8 mouse cellular contexts compared by ENCODE assay signal in the genomic region with DNA sequence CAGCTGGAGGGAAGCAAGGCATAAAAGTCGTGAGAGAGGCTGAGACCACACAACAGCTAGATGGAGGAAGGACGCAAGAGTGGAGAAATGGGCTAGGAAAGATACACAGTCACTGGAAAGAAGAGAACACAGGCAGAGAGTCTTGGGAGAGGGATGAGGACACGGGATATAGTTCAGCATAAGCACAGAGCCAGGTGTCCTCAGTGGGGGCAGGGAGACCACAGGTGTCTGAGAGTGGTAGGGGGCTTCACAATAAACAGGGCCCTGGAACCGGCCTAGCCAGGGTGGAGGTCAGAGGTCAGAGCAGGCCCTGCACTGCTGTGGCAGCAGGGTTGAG. TPM values are rescaled to one million over a fixed set of nuclear protein-coding genes. Genes with fewer than 3 reads are reported as not detected.
DNase-seq lines count a peak whose midpoint lies in the region; ATAC-seq and TF ChIP-seq lines count a peak whose summit lies in the region.

No protein-coding gene starts in this region.

- peak overlapping the region; percentile 94; the same call in 1 of the 2 replicates for H3K4me2 ChIP-seq in heart, embryonic 11.5 days
- peak overlapping the region; percentile 80 for H3K4me2 ChIP-seq in forebrain, embryonic 14.5 days (ENCODE audit: low read length)
- H3K4me2 ChIP-seq in liver, embryonic 14.5 days (ENCODE audit: low read depth), result peak overlapping the region; percentile 94

- no peak for ATAC-seq in heart, embryonic 11.5 days (replicated peaks; ENCODE audit: insufficient number of reproducible peaks, low FRiP score, low TSS enrichment)
- ATAC-seq in forebrain, embryonic 14.5 days, result no peak
- ATAC-seq in liver, embryonic 14.5 days (ENCODE audit: insufficient read depth), result no peak
- ATAC-seq in megakaryocyte-erythroid progenitor cell, adult 5-6 weeks (replicated peaks; ENCODE audit: low FRiP score, low TSS enrichment, poor library complexity, severe bottlenecking), result no peak

- no peak for TF ChIP-seq EP300 in liver, embryonic 14.5 days (IDR thresholded peaks at IDR 0.05; ENCODE audit: low read depth)

- no peaks in the 10 kb centered on the region for H3K9me3 ChIP-seq in heart, embryonic 11.5 days (replicated peaks; ENCODE audit: control insufficient read depth, low read length)
- no peaks in the 10 kb centered on the region for H3K9me3 ChIP-seq in E14TG2a.4 (ENCODE audit: low read length)
- H3K9me3 ChIP-seq in forebrain, embryonic 14.5 days (replicated peaks; ENCODE audit: control insufficient read depth, low read length), result no peaks in the 10 kb centered on the region
- no peaks in the 10 kb centered on the region for H3K9me3 ChIP-seq in liver, embryonic 14.5 days (ENCODE audit: control insufficient read depth, low read length)

- intact Hi-C loops in heart, postnatal 14 days (cut with DNase I), result no loop called here

- peaks cover 44% of the 10 kb centered on the region for H3K27me3 ChIP-seq in heart, embryonic 11.5 days (ENCODE audit: control insufficient read depth, insufficient read depth, low read length)
- H3K27me3 ChIP-seq in E14TG2a.4 (ENCODE audit: insufficient read depth, low read length), result peaks cover 31% of the 10 kb centered on the region
- H3K27me3 ChIP-seq in forebrain, embryonic 14.5 days (replicated peaks; ENCODE audit: control insufficient read depth, insufficient read depth, low read length), result peaks cover 23% of the 10 kb centered on the region
- H3K27me3 ChIP-seq in liver, embryonic 14.5 days (ENCODE audit: control insufficient read depth, insufficient read depth, low read length), result no peaks in the 10 kb centered on the region; the same call in 1 of the 2 replicates

- no peaks in the 10 kb centered on the region for H3K36me3 ChIP-seq in heart, embryonic 11.5 days (ENCODE audit: control insufficient read depth, insufficient read depth, low read length)
- peaks cover 5% of the 10 kb centered on the region for H3K36me3 ChIP-seq in E14TG2a.4 (ENCODE audit: insufficient read depth, low read length)
- 0 out of 2 replicates have a peak, but pooled peaks cover under 1% of the 10 kb centered on the region for H3K36me3 ChIP-seq in forebrain, embryonic 14.5 days (ENCODE audit: control insufficient read depth, insufficient read depth, low read length)
- no peaks in the 10 kb centered on the region for H3K36me3 ChIP-seq in liver, embryonic 14.5 days (replicated peaks; ENCODE audit: control insufficient read depth, insufficient read depth, low read depth)

- peak overlapping the region; percentile 66 for H3K9ac ChIP-seq in heart, embryonic 11.5 days (ENCODE audit: low read depth, low read length)
- H3K9ac ChIP-seq in forebrain, embryonic 14.5 days (ENCODE audit: low read length), result no peak overlapping the region
- no peak overlapping the region for H3K9ac ChIP-seq in liver, embryonic 14.5 days (replicated peaks)

- 41% methylated on average over 4 of the region's 4 CpGs for WGBS in heart, embryonic 11.5 days (ENCODE audit: insufficient replicate concordance)
- 47% methylated on average over 4 of the region's 4 CpGs for WGBS in forebrain, embryonic 14.5 days
- WGBS in liver, embryonic 14.5 days (ENCODE audit: insufficient replicate concordance), result 20% methylated on average over 4 of the region's 4 CpGs

- DNase-seq in heart, postnatal 14 days, result no peak
- no peak for DNase-seq in forebrain, embryonic 14.5 days (ENCODE audit: low spot score)
- no peak for DNase-seq in liver, embryonic 14.5 days (ENCODE audit: low read depth in 3 of 3, low spot score in 3 of 3)
- no peak for DNase-seq in embryo, embryonic 9.5 days (ENCODE audit: extremely low spot score)
- DNase-seq in thymus, postnatal 14 days, result no peak

- H3K4me3 ChIP-seq in heart, embryonic 11.5 days (ENCODE audit: low read depth, low read length), result peak overlapping the region; percentile 64
- peak overlapping the region; percentile 87 for H3K4me3 ChIP-seq in E14TG2a.4 (replicated peaks; ENCODE audit: low read length)
- peak overlapping the region; percentile 52 for H3K4me3 ChIP-seq in forebrain, embryonic 14.5 days (ENCODE audit: low read depth, low read length)
- peak overlapping the region in 1 of 2 experiments; percentile 75; a peak in 2 of 4 replicates for H3K4me3 ChIP-seq in liver, embryonic 14.5 days (ENCODE audit: insufficient read depth in 1 of 2, low read depth in 2 of 2, low read length in 2 of 2)

- H3K27ac ChIP-seq in heart, embryonic 11.5 days (ENCODE audit: low read depth, low read length), result no peak overlapping the region
- H3K27ac ChIP-seq in forebrain, embryonic 14.5 days (ENCODE audit: low read depth, low read length), result no peak overlapping the region
- no peak overlapping the region for H3K27ac ChIP-seq in liver, embryonic 14.5 days

- no peak for TF ChIP-seq CTCF in E14TG2a.4 (conservative IDR thresholded peaks at IDR 0.05; ENCODE audit: low read length)
- no peak for TF ChIP-seq CTCF in liver, embryonic 14.5 days (IDR thresholded peaks at IDR 0.05; ENCODE audit: low read depth)

- peaks cover 17% of the 10 kb centered on the region for H3K4me1 ChIP-seq in heart, embryonic 11.5 days (ENCODE audit: control insufficient read depth, insufficient read depth, low read length)
- peaks cover 97% of the 10 kb centered on the region for H3K4me1 ChIP-seq in E14TG2a.4 (replicated peaks; ENCODE audit: low read depth, low read length)
- peaks cover 9% of the 10 kb centered on the region for H3K4me1 ChIP-seq in forebrain, embryonic 14.5 days (ENCODE audit: control insufficient read depth, insufficient read depth, low read length)
- H3K4me1 ChIP-seq in liver, embryonic 14.5 days (replicated peaks; ENCODE audit: control insufficient read depth in 2 of 2, insufficient read depth in 2 of 2, low read length in 1 of 2), result peaks cover 3 to 35% of the 10 kb centered on the region in 2 experiments

RNA-seq across cellular contexts. Expression of gene Zfp385a, which starts 1.1 kb away (rescaled TPM):
- 10.2 and 11.6 TPM in 2 replicates for polyA plus RNA-seq in heart, embryonic 11.5 days (2014; fragmentation: Nextera tagmentation; extraction: Ambion mirVana)
- 10 to 100 TPM; 16.6 to 18.4 TPM for total RNA-seq in heart, postnatal 14 days (2021)
- polyA plus RNA-seq in forebrain, embryonic 14.5 days (2014; fragmentation: Nextera tagmentation; extraction: Ambion mirVana), result 11.7 and 13.9 TPM in 2 replicates
- polyA plus RNA-seq in liver, embryonic 14.5 days (2012; rRNA removed), result 4.9 and 5.6 TPM in 2 replicates
- polyA plus RNA-seq in liver, embryonic 14.5 days (2014; fragmentation: Nextera tagmentation; extraction: Ambion mirVana), result 4.7 and 6.2 TPM in 2 replicates
- 23.4 and 28.7 TPM in 2 replicates for total RNA-seq in megakaryocyte-erythroid progenitor cell, adult 5-6 weeks (2014; fragmentation: Nextera tagmentation)
- total RNA-seq in megakaryocyte-erythroid progenitor cell, adult 5-6 weeks (2017), result 1.7 and 2.1 TPM in 2 replicates

RNA-seq across cellular contexts. Expression of gene Itga5, which starts 27.8 kb away (rescaled TPM):
- polyA plus RNA-seq in heart, embryonic 11.5 days (2014; fragmentation: Nextera tagmentation; extraction: Ambion mirVana), result 66.4 and 82.7 TPM in 2 replicates
- total RNA-seq in heart, postnatal 14 days (2021), result 10 to 100 TPM; 61.1 to 70.4 TPM
- 5.3 and 7.7 TPM in 2 replicates for polyA plus RNA-seq in forebrain, embryonic 14.5 days (2014; fragmentation: Nextera tagmentation; extraction: Ambion mirVana)
- 8.4 and 9.3 TPM in 2 replicates for polyA plus RNA-seq in liver, embryonic 14.5 days (2012; rRNA removed)
- polyA plus RNA-seq in liver, embryonic 14.5 days (2014; fragmentation: Nextera tagmentation; extraction: Ambion mirVana), result 9.9 and 12.5 TPM in 2 replicates
- 51.5 and 56.4 TPM in 2 replicates for total RNA-seq in megakaryocyte-erythroid progenitor cell, adult 5-6 weeks (2014; fragmentation: Nextera tagmentation)
- total RNA-seq in megakaryocyte-erythroid progenitor cell, adult 5-6 weeks (2017), result 11.5 and 11.8 TPM in 2 replicates

RNA-seq across cellular contexts. Expression of gene Gpr84, which starts 28.4 kb away (rescaled TPM):
- 0.41 and 0.53 TPM in 2 replicates for polyA plus RNA-seq in heart, embryonic 11.5 days (2014; fragmentation: Nextera tagmentation; extraction: Ambion mirVana)
- not detected for total RNA-seq in heart, postnatal 14 days (2021)
- polyA plus RNA-seq in forebrain, embryonic 14.5 days (2014; fragmentation: Nextera tagmentation; extraction: Ambion mirVana), result 0.39 and 0.47 TPM in 2 replicates
- 0.17 and 0.20 TPM in 2 replicates for polyA plus RNA-seq in liver, embryonic 14.5 days (2012; rRNA removed)
- polyA plus RNA-seq in liver, embryonic 14.5 days (2014; fragmentation: Nextera tagmentation; extraction: Ambion mirVana), result 0.18 and 0.32 TPM in 2 replicates
- 0.49 TPM in 1 of 2 replicates, not detected in the other for total RNA-seq in megakaryocyte-erythroid progenitor cell, adult 5-6 weeks (2014; fragmentation: Nextera tagmentation)
- total RNA-seq in megakaryocyte-erythroid progenitor cell, adult 5-6 weeks (2017), result 0.34 and 1.3 TPM in 2 replicates
